Mouse (Mus musculus) heart, adult 2 months (tissue): ENCODE measurements around the gene Mgat4d. TPM values are rescaled to one million over a fixed set of nuclear protein-coding genes. Genes with fewer than 3 reads are reported as not detected.

ENCODE experiments used
- DNase-seq, 2 experiments: peaks; one replicate each; pipeline ENCODE4 v3.0.0; 2021
- H3K27ac ChIP-seq: fragments of 200-600 bp; 2 replicates; pipeline ENCODE4 v1.8.1; 2022
- H3K27me3 ChIP-seq: fragments of 200-500 bp; 2 replicates; pipeline ENCODE4 v1.6.1; 2012; ENCODE audit warnings: mild to moderate bottlenecking, low read length, inconsistent platforms, mixed read lengths; ENCODE audit not compliant: control insufficient read depth, insufficient read depth
- H3K36me3 ChIP-seq: fragments of 200-500 bp; 2 replicates; pipeline ENCODE4 v1.6.1; 2012; ENCODE audit warnings: low read length, inconsistent platforms; ENCODE audit not compliant: control insufficient read depth, insufficient read depth
- H3K4me1 ChIP-seq: fragments of 200-500 bp; 2 replicates; pipeline ENCODE4 v1.6.1; 2011; ENCODE audit warnings: low read length; ENCODE audit not compliant: control insufficient read depth, insufficient read depth
- H3K4me3 ChIP-seq: fragments of 200-600 bp; 2 replicates; pipeline ENCODE4 v1.8.1; 2022
- H3K79me2 ChIP-seq: fragments of 200-500 bp; replicated peaks from 2 replicates; pipeline ENCODE4 v1.6.1; 2012; ENCODE audit warnings: mild to moderate bottlenecking, inconsistent platforms, low read length, moderate library complexity, mixed read lengths; ENCODE audit not compliant: control insufficient read depth, insufficient read depth
- H3K9ac ChIP-seq: fragments of 200-500 bp; 2 replicates; pipeline ENCODE4 v1.6.1; 2012; ENCODE audit warnings: low read depth, mild to moderate bottlenecking, control low read depth, inconsistent platforms, low read length, mixed read lengths
- CTCF ChIP-seq: fragments of 200-600 bp; IDR thresholded peaks from 2 replicates; pipeline ENCODE4 v1.8.1; 2022; ENCODE audit warnings: antibody characterized with exemption, mild to moderate bottlenecking, moderate library complexity
- EP300 ChIP-seq: fragments of 200-500 bp; IDR thresholded peaks from 2 replicates; pipeline ENCODE4 v1.6.1; 2011; ENCODE audit warnings: low read depth, low read length, control low read depth; ENCODE audit not compliant: insufficient read depth
- POLR2A ChIP-seq: fragments of 200-500 bp; IDR thresholded peaks from 2 replicates; pipeline ENCODE4 v1.6.1; 2011; ENCODE audit warnings: mild to moderate bottlenecking, low read depth, low read length, control low read depth; ENCODE audit not compliant: insufficient read depth
- WGBS: fragments of 180-500 bp; shearing (Covaris S2); methylation state at CpG from one replicate; pipeline ENCODE4 v1.1.7; 2018; 5-methylcytosine and 5-hydroxymethylcytosine counted together
- intact Hi-C: fragments of 180-260 bp; cut with DNase I; formaldehyde crosslinking; loops from one replicate; pipeline ENCODE4 v1.15.1; 2025
- polyA plus RNA-seq: library from polyadenylated mRNA; depleted of rRNA; stranded (reverse); fragments of >200 nt; gene quantifications from 2 replicates; pipeline ENCODE4 v1.2.3, GENCODE M21; 2012
- total RNA-seq, 2 experiments: library from RNA; stranded (reverse); gene quantifications; 2 replicates each; pipeline ENCODE4 v1.2.3; 2021

Gene Mgat4d
- total and polyA plus RNA-seq, 3 experiments: not detected

- 62% methylated on average over 6 of the region's 6 CpGs for whole genome bisulfite sequencing
- no peaks in the 10 kb centered on the region; the same call in 1 of the 2 replicates for H3K27me3 ChIP-seq
- H3K36me3 ChIP-seq: no peaks in the 10 kb centered on the region
- H3K79me2 ChIP-seq: no peaks in the 10 kb centered on the region
- no peak overlapping the region for H3K4me3 ChIP-seq
- TF ChIP-seq EP300 (no peak), POLR2A (no peak), CTCF (no peak)
- no peak overlapping the region for H3K9ac ChIP-seq
- no peak overlapping the region for H3K27ac ChIP-seq
- no peaks in the 10 kb centered on the region for H3K4me1 ChIP-seq
- intact Hi-C loops: no loop called here
- DNase-seq: no peak
Measured at GRCm38 (mm10) chr8:83417970-83418369, 69.7 kb downstream of the Mgat4d start.

GRCm38 (mm10) chr8:83418805-83419516, 70.7 kb downstream of the Mgat4d start:
- Histone ChIP-seq H3K4me1 (no peaks in the 10 kb centered on the region), H3K36me3 (no peaks in the 10 kb centered on the region), H3K79me2 (no peaks in the 10 kb centered on the region), H3K9ac (no peak overlapping the region), H3K27me3 (no peaks in the 10 kb centered on the region; the same call in 1 of the 2 replicates), H3K4me3 (no peak overlapping the region), H3K27ac (no peak overlapping the region)
- 83% methylated on average over 11 of the region's 11 CpGs for WGBS
- intact Hi-C loops: no loop called here
- DNase-seq: no peak
- TF ChIP-seq POLR2A (no peak), EP300 (no peak), CTCF (no peak)

GRCm38 (mm10) chr8:83421354-83421753, 73.1 kb downstream of the Mgat4d start:
- Histone ChIP-seq H3K4me1 (no peaks in the 10 kb centered on the region), H3K27ac (no peak overlapping the region), H3K79me2 (no peaks in the 10 kb centered on the region), H3K36me3 (no peaks in the 10 kb centered on the region), H3K27me3 (no peaks in the 10 kb centered on the region; the same call in 1 of the 2 replicates), H3K4me3 (no peak overlapping the region), H3K9ac (no peak overlapping the region)
- no peak for DNase-seq
- intact Hi-C loops: no loop called here
- TF ChIP-seq EP300 (no peak), CTCF (no peak), POLR2A (no peak)
- WGBS: 83% methylated on average over 1 of the region's 1 CpGs

GRCm38 (mm10) chr8:83423032-83423825, 75.0 kb downstream of the Mgat4d start:
- no peaks in the 10 kb centered on the region for H3K4me1 ChIP-seq
- no peak overlapping the region for H3K4me3 ChIP-seq
- DNase-seq: peak in 1 of 2 experiments; percentile 18
- H3K27ac ChIP-seq: no peak overlapping the region
- intact Hi-C loops: no loop called here
- TF ChIP-seq CTCF: no peak
- TF ChIP-seq EP300: no peak
- TF ChIP-seq POLR2A: no peak
- no peaks in the 10 kb centered on the region; the same call in 1 of the 2 replicates for H3K27me3 ChIP-seq
- no peaks in the 10 kb centered on the region for H3K36me3 ChIP-seq
- no peak overlapping the region for H3K9ac ChIP-seq
- 66% methylated on average over 13 of the region's 13 CpGs for WGBS
- no peaks in the 10 kb centered on the region for H3K79me2 ChIP-seq

GRCm38 (mm10) chr8:83425202-83425601, 76.9 kb downstream of the Mgat4d start:
- WGBS: 76% methylated on average over 6 of the region's 6 CpGs
- H3K27me3 ChIP-seq: no peaks in the 10 kb centered on the region; the same call in 1 of the 2 replicates
- intact Hi-C loops: no loop called here
- H3K79me2 ChIP-seq: no peaks in the 10 kb centered on the region
- H3K27ac ChIP-seq: no peak overlapping the region
- H3K4me3 ChIP-seq: no peak overlapping the region
- H3K9ac ChIP-seq: no peak overlapping the region
- H3K36me3 ChIP-seq: no peaks in the 10 kb centered on the region
- no peak for DNase-seq
- no peaks in the 10 kb centered on the region for H3K4me1 ChIP-seq
- TF ChIP-seq EP300 (no peak), POLR2A (no peak), CTCF (no peak)
